Mouse (Mus musculus) heart, adult 2 months (tissue): ENCODE results near the gene B230217C12Rik. TPM values are rescaled to one million over a fixed set of nuclear protein-coding genes. Genes with fewer than 3 reads are reported as not detected.

Experiments used
- DNase-seq, 2 experiments: peaks; one replicate each; pipeline ENCODE4 v3.0.0; 2021
- H3K27ac ChIP-seq: fragments of 200-600 bp; 2 replicates; pipeline ENCODE4 v1.8.1; 2022
- H3K27me3 ChIP-seq: fragments of 200-500 bp; 2 replicates; pipeline ENCODE4 v1.6.1; 2012; ENCODE audit warnings: mild to moderate bottlenecking, low read length, inconsistent platforms, mixed read lengths; ENCODE audit not compliant: control insufficient read depth, insufficient read depth
- H3K36me3 ChIP-seq: fragments of 200-500 bp; 2 replicates; pipeline ENCODE4 v1.6.1; 2012; ENCODE audit warnings: low read length, inconsistent platforms; ENCODE audit not compliant: control insufficient read depth, insufficient read depth
- H3K4me1 ChIP-seq: fragments of 200-500 bp; 2 replicates; pipeline ENCODE4 v1.6.1; 2011; ENCODE audit warnings: low read length; ENCODE audit not compliant: control insufficient read depth, insufficient read depth
- H3K4me3 ChIP-seq: fragments of 200-600 bp; 2 replicates; pipeline ENCODE4 v1.8.1; 2022
- H3K79me2 ChIP-seq: fragments of 200-500 bp; replicated peaks from 2 replicates; pipeline ENCODE4 v1.6.1; 2012; ENCODE audit warnings: mild to moderate bottlenecking, inconsistent platforms, low read length, moderate library complexity, mixed read lengths; ENCODE audit not compliant: control insufficient read depth, insufficient read depth
- H3K9ac ChIP-seq: fragments of 200-500 bp; 2 replicates; pipeline ENCODE4 v1.6.1; 2012; ENCODE audit warnings: low read depth, mild to moderate bottlenecking, control low read depth, inconsistent platforms, low read length, mixed read lengths
- CTCF ChIP-seq: fragments of 200-600 bp; IDR thresholded peaks from 2 replicates; pipeline ENCODE4 v1.8.1; 2022; ENCODE audit warnings: antibody characterized with exemption, mild to moderate bottlenecking, moderate library complexity
- EP300 ChIP-seq: fragments of 200-500 bp; IDR thresholded peaks from 2 replicates; pipeline ENCODE4 v1.6.1; 2011; ENCODE audit warnings: low read depth, low read length, control low read depth; ENCODE audit not compliant: insufficient read depth
- POLR2A ChIP-seq: fragments of 200-500 bp; IDR thresholded peaks from 2 replicates; pipeline ENCODE4 v1.6.1; 2011; ENCODE audit warnings: mild to moderate bottlenecking, low read depth, low read length, control low read depth; ENCODE audit not compliant: insufficient read depth
- WGBS: fragments of 180-500 bp; shearing (Covaris S2); methylation state at CpG from one replicate; pipeline ENCODE4 v1.1.7; 2018; 5-methylcytosine and 5-hydroxymethylcytosine counted together
- intact Hi-C: fragments of 180-260 bp; cut with DNase I; formaldehyde crosslinking; loops from one replicate; pipeline ENCODE4 v1.15.1; 2025
- polyA plus RNA-seq: library from polyadenylated mRNA; depleted of rRNA; stranded (reverse); fragments of >200 nt; gene quantifications from 2 replicates; pipeline ENCODE4 v1.2.3, GENCODE M21; 2012
- total RNA-seq, 2 experiments: library from RNA; stranded (reverse); gene quantifications; 2 replicates each; pipeline ENCODE4 v1.2.3; 2021

The B230217C12Rik gene
- total and polyA plus RNA-seq, 3 experiments: 0.64 to 2.3 (median 1.6) TPM

- peak in 1 of 2 experiments; percentile 70 for DNase-seq
- peaks cover 33% of the 10 kb centered on the region for H3K36me3 ChIP-seq
- H3K4me1 ChIP-seq: peaks cover 59% of the 10 kb centered on the region
- TF ChIP-seq EP300 (no peak), POLR2A (no peak), CTCF (no peak)
- H3K4me3 ChIP-seq: no peak overlapping the region
- WGBS: 30% methylated on average over 6 of the region's 6 CpGs
- peaks cover 2% of the 10 kb centered on the region for H3K79me2 ChIP-seq
- peak overlapping the region; percentile 70 for H3K27ac ChIP-seq
- no peaks in the 10 kb centered on the region for H3K27me3 ChIP-seq
- intact Hi-C loops: loop anchor here (2.0 kb wide), 1 partner anchor 13 kb away; no protein-coding TSS in a partner anchor
- no peak overlapping the region for H3K9ac ChIP-seq
Measured at GRCm38 (mm10) chr11:97807626-97808025, 33.0 kb upstream of the B230217C12Rik start.

DNA sequence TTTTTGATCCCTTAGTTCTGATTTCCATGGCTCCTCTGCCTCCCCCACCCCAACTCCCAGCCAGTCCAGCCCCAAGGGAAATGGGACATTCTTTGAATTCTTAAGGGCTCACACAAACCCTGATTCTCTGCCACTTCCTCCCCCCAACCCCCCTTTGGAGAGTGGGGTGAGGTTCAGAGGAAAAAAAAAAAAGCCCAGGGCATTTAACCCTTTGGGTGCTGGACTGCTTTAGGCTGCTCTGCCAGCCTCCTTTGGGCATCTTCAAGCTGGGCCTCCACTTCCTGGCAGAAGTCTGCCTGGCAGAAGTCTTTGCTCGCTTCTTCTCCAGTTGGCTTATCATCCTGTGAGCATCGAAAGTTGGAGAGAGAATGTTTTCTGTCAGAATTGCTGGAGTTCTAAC is 32.5 kb upstream of the B230217C12Rik start:
- no peak overlapping the region; the same call in 1 of the 2 replicates for H3K4me3 ChIP-seq
- WGBS: 37% methylated on average over 2 of the region's 2 CpGs
- intact Hi-C loops: no loop called here
- peak; percentile 62 to 73 for DNase-seq
- TF ChIP-seq CTCF (no peak), EP300 (peak; percentile 68; the same call in 1 of the 2 replicates), POLR2A (no peak)
- peaks cover 61% of the 10 kb centered on the region for H3K4me1 ChIP-seq
- H3K36me3 ChIP-seq: peaks cover 32% of the 10 kb centered on the region
- no peaks in the 10 kb centered on the region for H3K27me3 ChIP-seq
- no peak overlapping the region for H3K9ac ChIP-seq
- peaks cover 2% of the 10 kb centered on the region for H3K79me2 ChIP-seq
- peak overlapping the region; percentile 70 for H3K27ac ChIP-seq

GRCm38 (mm10) chr11:97808621-97809234 is 31.9 kb upstream of the B230217C12Rik start:
- TF ChIP-seq EP300 (no peak), POLR2A (no peak), CTCF (no peak)
- Histone ChIP-seq H3K27ac (peak overlapping the region; percentile 70), H3K27me3 (no peaks in the 10 kb centered on the region), H3K4me3 (no peak overlapping the region), H3K9ac (peak overlapping the region; percentile 2; the same call in 1 of the 2 replicates), H3K4me1 (peaks cover 64% of the 10 kb centered on the region), H3K36me3 (peaks cover 31% of the 10 kb centered on the region), H3K79me2 (peaks cover 2% of the 10 kb centered on the region)
- WGBS: 27% methylated on average over 5 of the region's 5 CpGs
- DNase-seq: peak in 1 of 2 experiments; percentile 52
- intact Hi-C loops: no loop called here

GRCm38 (mm10) chr11:97809235-97810121 is 31.1 kb upstream of the B230217C12Rik start:
- Histone ChIP-seq H3K4me3 (no peak overlapping the region), H3K9ac (no peak overlapping the region), H3K27me3 (no peaks in the 10 kb centered on the region), H3K36me3 (peaks cover 29% of the 10 kb centered on the region), H3K79me2 (peaks cover 2% of the 10 kb centered on the region), H3K4me1 (peaks cover 62% of the 10 kb centered on the region), H3K27ac (peak overlapping the region; percentile 70)
- TF ChIP-seq EP300: no peak
- no peak for TF ChIP-seq CTCF
- intact Hi-C loops: no loop called here
- 34% methylated on average over 7 of the region's 7 CpGs for WGBS
- peak in 1 of 2 experiments; percentile 34 for DNase-seq

DNA sequence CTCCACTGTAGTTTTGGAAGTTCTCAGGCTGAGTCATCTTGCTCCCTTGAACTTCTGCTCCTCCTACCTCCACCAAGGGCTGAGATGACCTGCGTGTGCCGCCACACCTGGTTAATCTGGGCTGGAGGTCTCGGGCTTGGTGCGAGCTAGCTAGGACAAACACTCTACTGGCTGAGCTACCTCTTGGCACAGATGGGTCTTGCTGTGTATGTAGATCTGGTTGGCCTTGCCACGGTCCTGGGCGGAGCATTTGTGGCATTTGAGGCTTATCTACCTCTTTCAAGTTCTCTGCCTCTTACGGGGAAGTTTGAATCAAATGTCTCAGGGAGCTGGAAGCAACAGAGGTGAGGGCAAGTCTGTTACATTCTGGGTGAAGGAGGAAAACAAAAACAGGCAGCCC is 30.2 kb upstream of the B230217C12Rik start:
- WGBS: 77% methylated on average over 7 of the region's 7 CpGs
- Histone ChIP-seq H3K36me3 (peaks cover 27% of the 10 kb centered on the region), H3K9ac (no peak overlapping the region), H3K27ac (peak overlapping the region; percentile 21), H3K79me2 (peaks cover 2% of the 10 kb centered on the region), H3K27me3 (no peaks in the 10 kb centered on the region), H3K4me1 (peaks cover 58% of the 10 kb centered on the region), H3K4me3 (no peak overlapping the region)
- DNase-seq: peak in 1 of 2 experiments; percentile 30
- intact Hi-C loops: no loop called here
- TF ChIP-seq EP300 (no peak), CTCF (no peak), POLR2A (no peak)
